Mouse (Mus musculus): Measurements from ENCODE around the gene Igf1r.

- TF ChIP-seq ZNF384 (IDR thresholded peaks at IDR 0.05; ENCODE audit: low read depth, low read length) (no peak), MAFK (IDR thresholded peaks at IDR 0.05; ENCODE audit: insufficient read depth, low read depth, low read length) (no peak)
Measured at GRCm38 (mm10) chr7:68030846-68031245, 78.2 kb downstream of the Igf1r start.
